Mouse (Mus musculus): ENCODE measurements around the gene Gnai3. TPM values are rescaled to one million over a fixed set of nuclear protein-coding genes. Genes with fewer than 3 reads are reported as not detected.

Gene Gnai3
- polyA plus RNA-seq, 1 experiment from 2014 or later = 115 TPM

DNA sequence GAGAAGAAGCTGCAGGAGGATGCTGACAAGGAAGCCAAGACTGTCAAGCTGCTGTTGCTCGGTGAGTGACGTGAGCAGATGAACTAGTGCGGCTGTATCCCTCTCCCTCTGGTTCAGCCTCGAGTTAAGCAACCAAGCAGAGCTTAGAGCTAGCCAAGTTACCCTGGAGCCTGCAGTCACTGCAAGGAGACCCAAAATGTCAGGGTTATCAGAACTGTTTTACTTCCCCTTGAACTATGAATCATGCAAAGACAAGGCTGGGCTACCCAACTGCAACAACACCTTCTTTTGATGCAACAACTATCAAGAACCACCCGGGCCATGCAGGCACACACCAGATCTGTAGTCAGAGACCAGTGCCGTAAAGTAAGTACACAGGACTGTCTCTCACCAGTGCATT, 52.6 kb downstream of the Gnai3 start:
- no peaks in the 10 kb centered on the region for H3K4me1 ChIP-seq (ENCODE audit: control insufficient read depth, insufficient read depth, low read length)
- no peak overlapping the region for H3K27ac ChIP-seq (ENCODE audit: low read length)
- no peak overlapping the region for H3K4me3 ChIP-seq (ENCODE audit: low read depth, low read length)
- no peak overlapping the region for H3K4me2 ChIP-seq (ENCODE audit: low read length)
- WGBS = 54% methylated on average over 6 of the region's 6 CpGs
- ATAC-seq = no peak
- H3K36me3 ChIP-seq (ENCODE audit: control insufficient read depth, insufficient read depth, low read length) = no peaks in the 10 kb centered on the region
- no peak overlapping the region for H3K9ac ChIP-seq (ENCODE audit: low read depth, low read length)
- no peaks in the 10 kb centered on the region for H3K27me3 ChIP-seq (ENCODE audit: control insufficient read depth, insufficient read depth, low read depth, low read length)
- H3K9me3 ChIP-seq (replicated peaks; ENCODE audit: control insufficient read depth, low read length, poor library complexity, severe bottlenecking) = no peaks in the 10 kb centered on the region

DNA sequence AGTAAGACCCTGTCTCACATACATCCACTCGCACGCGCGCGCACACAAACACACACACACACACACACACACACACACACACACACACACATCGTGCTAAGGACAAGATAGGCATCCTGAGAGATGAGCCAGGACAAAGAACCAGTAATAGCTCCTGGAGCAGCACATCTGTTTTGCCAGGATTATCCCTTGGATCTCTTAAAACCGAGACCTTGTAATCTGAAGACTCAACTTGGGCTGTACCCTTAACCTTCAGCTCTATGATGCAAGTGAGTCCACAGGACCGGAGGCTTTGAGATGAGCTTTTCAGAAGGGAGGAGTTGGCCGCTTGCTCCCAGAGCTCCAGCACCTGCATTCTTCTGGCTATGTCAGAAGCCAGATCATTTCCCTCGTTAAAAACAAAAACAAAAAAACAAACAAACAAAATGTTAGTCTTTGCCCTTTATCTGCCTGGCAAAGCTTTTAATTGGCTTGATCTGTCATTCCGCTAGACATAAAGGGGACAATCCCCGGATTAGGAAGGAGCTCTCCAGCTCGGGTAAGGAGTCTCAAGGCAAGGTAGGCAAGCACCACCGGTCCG, 53.3 kb downstream of the Gnai3 start, which contains the start of gene Gnat2:
Gnat2 (plus strand) TSS at position 254 of the 580 bp plus-strand sequence.
- no peak within 1 kb of the TSS for H3K4me3 ChIP-seq (ENCODE audit: low read depth, low read length)
- H3K4me2 ChIP-seq (ENCODE audit: low read length) = no peak within 1 kb of the TSS
- H3K36me3 ChIP-seq (ENCODE audit: control insufficient read depth, insufficient read depth, low read length) = no peaks in the 10 kb centered on the region
- no peak within 1 kb of the TSS for H3K27ac ChIP-seq (ENCODE audit: low read length)
- H3K9ac ChIP-seq (ENCODE audit: low read depth, low read length) = no peak within 1 kb of the TSS
- H3K27me3 ChIP-seq (ENCODE audit: control insufficient read depth, insufficient read depth, low read depth, low read length) = no peaks in the 10 kb centered on the region
- 53% methylated on average over 15 of the region's 15 CpGs for WGBS
- no peaks in the 10 kb centered on the region for H3K4me1 ChIP-seq (ENCODE audit: control insufficient read depth, insufficient read depth, low read length)
- ATAC-seq = no peak
- H3K9me3 ChIP-seq (replicated peaks; ENCODE audit: control insufficient read depth, low read length, poor library complexity, severe bottlenecking) = no peaks in the 10 kb centered on the region

DNA sequence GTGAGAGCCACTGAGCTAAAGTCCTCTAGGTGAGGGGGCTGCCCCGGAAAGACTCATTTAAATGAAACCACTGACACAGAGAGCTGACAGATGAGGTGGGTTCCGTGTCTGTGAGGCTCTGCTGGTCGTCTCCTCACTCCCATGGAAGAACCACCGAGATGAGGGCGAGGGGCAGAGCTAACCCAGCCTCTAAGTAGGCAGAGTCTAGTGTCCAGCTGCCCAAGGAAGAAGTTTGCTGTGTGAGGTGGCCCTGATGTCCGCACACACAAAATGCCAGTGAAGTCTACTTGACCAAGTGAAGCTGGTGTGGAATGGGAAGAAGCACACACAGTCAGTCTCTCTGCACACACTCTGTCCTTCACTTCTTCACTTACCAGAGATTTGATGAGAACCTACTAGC, 53.9 kb downstream of the Gnai3 start:
- Histone ChIP-seq H3K4me1 (ENCODE audit: control insufficient read depth, insufficient read depth, low read length) (no peaks in the 10 kb centered on the region), H3K4me2 (ENCODE audit: low read length) (no peak overlapping the region), H3K36me3 (ENCODE audit: control insufficient read depth, insufficient read depth, low read length) (no peaks in the 10 kb centered on the region), H3K9ac (ENCODE audit: low read depth, low read length) (no peak overlapping the region), H3K9me3 (replicated peaks; ENCODE audit: control insufficient read depth, low read length, poor library complexity, severe bottlenecking) (no peaks in the 10 kb centered on the region), H3K27me3 (ENCODE audit: control insufficient read depth, insufficient read depth, low read depth, low read length) (no peaks in the 10 kb centered on the region), H3K4me3 (ENCODE audit: low read depth, low read length) (no peak overlapping the region), H3K27ac (ENCODE audit: low read length) (no peak overlapping the region)
- 75% methylated on average over 6 of the region's 6 CpGs for WGBS
- no peak for ATAC-seq

DNA sequence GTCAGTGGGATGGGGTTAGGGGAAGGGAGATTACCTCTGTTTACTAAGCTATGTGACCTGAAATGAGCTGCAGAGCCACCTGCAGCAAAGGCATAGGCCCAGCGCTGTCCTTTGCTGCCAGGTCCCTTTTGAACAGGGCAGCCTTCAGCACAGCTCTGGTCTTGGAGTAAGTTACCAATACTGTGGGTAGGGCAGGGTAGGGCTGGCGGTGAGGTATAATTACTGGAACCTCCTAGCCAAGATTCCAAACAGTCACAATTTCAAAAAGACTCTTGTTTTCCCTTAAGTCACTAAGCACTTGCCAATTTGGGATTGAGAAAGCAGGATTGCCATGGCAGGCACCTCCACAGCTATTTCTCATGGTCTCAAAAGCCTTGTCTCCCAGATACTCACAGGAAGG, 55.4 kb downstream of the Gnai3 start:
- no peak overlapping the region for H3K4me3 ChIP-seq (ENCODE audit: low read depth, low read length)
- WGBS = 82% methylated on average over 2 of the region's 2 CpGs
- no peaks in the 10 kb centered on the region for H3K9me3 ChIP-seq (replicated peaks; ENCODE audit: control insufficient read depth, low read length, poor library complexity, severe bottlenecking)

DNA sequence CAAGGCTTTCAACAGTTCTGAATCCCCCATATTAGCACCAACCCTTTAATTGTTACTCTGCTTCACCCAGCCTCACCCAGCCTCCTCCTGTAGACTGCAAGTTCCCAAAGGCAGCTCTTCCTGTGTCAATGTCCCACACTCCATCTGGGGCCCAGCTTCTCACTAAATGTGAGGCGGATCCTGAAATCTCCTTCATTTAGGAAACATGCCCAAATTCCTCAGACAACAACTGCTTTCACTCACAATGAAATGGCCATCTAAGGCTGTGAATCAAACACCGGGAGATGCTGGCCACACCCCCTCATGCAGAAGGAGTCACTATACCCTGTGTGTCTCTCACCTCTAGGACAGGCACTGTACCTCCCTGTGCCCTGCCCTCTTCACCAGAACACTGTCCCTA, 56.0 kb downstream of the Gnai3 start:
- Histone ChIP-seq H3K27ac (ENCODE audit: low read length) (no peak overlapping the region), H3K9ac (ENCODE audit: low read depth, low read length) (no peak overlapping the region), H3K36me3 (ENCODE audit: control insufficient read depth, insufficient read depth, low read length) (no peaks in the 10 kb centered on the region), H3K9me3 (replicated peaks; ENCODE audit: control insufficient read depth, low read length, poor library complexity, severe bottlenecking) (no peaks in the 10 kb centered on the region), H3K27me3 (ENCODE audit: control insufficient read depth, insufficient read depth, low read depth, low read length) (no peaks in the 10 kb centered on the region), H3K4me2 (ENCODE audit: low read length) (no peak overlapping the region), H3K4me1 (ENCODE audit: control insufficient read depth, insufficient read depth, low read length) (peaks cover 4% of the 10 kb centered on the region; the same call in 1 of the 2 replicates), H3K4me3 (ENCODE audit: low read depth, low read length) (no peak overlapping the region)
- no peak for ATAC-seq
- 48% methylated on average over 2 of the region's 2 CpGs for WGBS

More for the DNA sequence above, 55.4 kb downstream of the Gnai3 start:
- Histone ChIP-seq H3K4me1 (ENCODE audit: control insufficient read depth, insufficient read depth, low read length) (peaks cover 2% of the 10 kb centered on the region; the same call in 1 of the 2 replicates), H3K27ac (ENCODE audit: low read length) (no peak overlapping the region), H3K9ac (ENCODE audit: low read depth, low read length) (no peak overlapping the region), H3K27me3 (ENCODE audit: control insufficient read depth, insufficient read depth, low read depth, low read length) (no peaks in the 10 kb centered on the region), H3K36me3 (ENCODE audit: control insufficient read depth, insufficient read depth, low read length) (no peaks in the 10 kb centered on the region), H3K4me2 (ENCODE audit: low read length) (no peak overlapping the region)
- ATAC-seq = no peak

DNA sequence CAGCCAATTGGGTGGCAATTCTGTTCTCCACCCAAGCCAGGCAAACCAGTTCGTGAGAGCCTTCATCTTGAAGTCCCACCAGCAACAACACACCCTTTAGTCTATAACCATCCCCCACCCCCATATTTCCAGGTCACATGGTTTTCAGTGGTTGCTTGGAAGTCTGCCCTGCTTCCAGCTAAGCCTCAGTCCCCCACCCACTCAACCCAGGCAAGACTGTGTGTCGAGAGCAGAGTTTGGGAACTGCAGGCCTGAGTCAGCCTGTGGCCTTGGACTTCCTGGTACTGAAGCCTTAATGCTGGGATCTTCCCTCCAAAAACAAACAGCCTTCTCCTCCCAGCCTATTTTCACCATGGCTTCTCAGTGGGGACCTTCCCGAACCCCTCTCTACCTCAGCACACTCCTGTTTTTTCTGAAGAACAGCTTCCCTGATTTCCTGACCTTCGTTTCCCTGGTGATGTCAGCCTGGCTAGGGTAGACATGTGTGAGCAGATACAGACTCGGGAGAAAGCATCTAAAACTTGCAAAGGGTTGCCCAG, 57.0 kb downstream of the Gnai3 start:
- Histone ChIP-seq H3K36me3 (ENCODE audit: control insufficient read depth, insufficient read depth, low read length) (no peaks in the 10 kb centered on the region), H3K9me3 (replicated peaks; ENCODE audit: control insufficient read depth, low read length, poor library complexity, severe bottlenecking) (no peaks in the 10 kb centered on the region), H3K4me2 (ENCODE audit: low read length) (no peak overlapping the region), H3K27ac (ENCODE audit: low read length) (no peak overlapping the region), H3K9ac (ENCODE audit: low read depth, low read length) (no peak overlapping the region), H3K4me1 (ENCODE audit: control insufficient read depth, insufficient read depth, low read length) (peaks cover 12% of the 10 kb centered on the region), H3K27me3 (ENCODE audit: control insufficient read depth, insufficient read depth, low read depth, low read length) (no peaks in the 10 kb centered on the region), H3K4me3 (ENCODE audit: low read depth, low read length) (no peak overlapping the region)
- no peak for ATAC-seq
- WGBS = 43% methylated on average over 5 of the region's 5 CpGs

DNA sequence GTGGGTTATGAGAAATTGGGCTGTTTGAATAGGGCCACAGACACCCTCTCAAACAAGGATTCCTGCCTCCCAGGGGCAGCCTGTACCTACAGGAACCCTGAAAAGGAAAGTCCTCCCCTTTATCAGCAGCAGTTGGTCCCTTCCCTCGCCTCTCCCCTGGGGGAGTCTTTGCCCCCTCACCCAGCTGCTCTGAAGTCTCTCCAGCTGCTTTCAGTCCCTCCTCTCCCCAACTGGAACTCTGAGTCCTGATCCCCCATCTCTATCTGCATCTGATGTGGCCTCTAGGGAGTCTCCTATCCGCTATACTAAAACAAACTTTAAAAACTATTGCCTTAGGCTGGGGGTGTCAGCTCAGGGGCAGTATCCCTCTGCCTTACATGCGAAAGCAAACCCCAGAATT, 58.6 kb downstream of the Gnai3 start:
- H3K27me3 ChIP-seq (ENCODE audit: control insufficient read depth, insufficient read depth, low read depth, low read length) = no peaks in the 10 kb centered on the region
- ATAC-seq = no peak
- H3K9ac ChIP-seq (ENCODE audit: low read depth, low read length) = no peak overlapping the region
- no peak overlapping the region for H3K27ac ChIP-seq (ENCODE audit: low read length)
- peaks cover 26% of the 10 kb centered on the region for H3K4me1 ChIP-seq (ENCODE audit: control insufficient read depth, insufficient read depth, low read length)
- H3K36me3 ChIP-seq (ENCODE audit: control insufficient read depth, insufficient read depth, low read length) = no peaks in the 10 kb centered on the region
- H3K4me2 ChIP-seq (ENCODE audit: low read length) = no peak overlapping the region
- H3K9me3 ChIP-seq (replicated peaks; ENCODE audit: control insufficient read depth, low read length, poor library complexity, severe bottlenecking) = no peaks in the 10 kb centered on the region
- WGBS = 90% methylated on average over 3 of the region's 3 CpGs
- H3K4me3 ChIP-seq (ENCODE audit: low read depth, low read length) = no peak overlapping the region

DNA sequence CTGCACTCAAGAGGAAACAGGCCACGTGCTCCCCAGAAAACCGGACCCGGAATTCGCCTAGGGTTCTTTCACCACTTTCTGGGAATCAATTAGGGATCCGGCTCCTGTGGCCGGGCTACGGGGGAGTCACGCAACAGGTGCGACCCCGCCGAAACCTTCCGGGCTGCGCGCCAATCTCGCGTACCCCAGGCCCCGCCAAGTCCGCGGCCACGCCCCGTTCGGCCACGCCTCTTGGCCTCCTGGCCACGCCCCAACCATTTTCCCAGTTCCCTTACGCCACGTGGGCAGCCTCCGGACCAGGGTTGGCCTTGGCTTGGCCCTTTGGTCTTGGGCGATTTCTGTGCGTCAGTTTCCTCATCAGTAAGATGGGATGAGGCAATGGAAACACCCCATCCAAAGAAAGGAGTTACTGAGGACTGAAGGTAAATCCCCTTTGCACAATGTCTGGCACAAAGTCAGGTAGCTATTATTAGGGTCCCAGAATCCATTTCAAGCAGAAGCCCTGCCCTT, 59.4 kb downstream of the Gnai3 start, which contains the start of gene Ampd2:
Ampd2 (minus strand) TSS at position 182 of the 510 bp plus-strand sequence.
- Histone ChIP-seq H3K4me1 (ENCODE audit: control insufficient read depth, insufficient read depth, low read length) (peaks cover 31% of the 10 kb centered on the region), H3K36me3 (ENCODE audit: control insufficient read depth, insufficient read depth, low read length) (no peaks in the 10 kb centered on the region), H3K27ac (ENCODE audit: low read length) (peak within 1 kb of the TSS; percentile 75), H3K9ac (ENCODE audit: low read depth, low read length) (peak within 1 kb of the TSS; percentile 76), H3K27me3 (ENCODE audit: control insufficient read depth, insufficient read depth, low read depth, low read length) (no peaks in the 10 kb centered on the region), H3K4me2 (ENCODE audit: low read length) (peak within 1 kb of the TSS; percentile 94), H3K9me3 (replicated peaks; ENCODE audit: control insufficient read depth, low read length, poor library complexity, severe bottlenecking) (no peaks in the 10 kb centered on the region), H3K4me3 (ENCODE audit: low read depth, low read length) (peak within 1 kb of the TSS; percentile 67)
- ATAC-seq = no peak
- under 1% methylated on average over 29 of the region's 29 CpGs for WGBS

DNA sequence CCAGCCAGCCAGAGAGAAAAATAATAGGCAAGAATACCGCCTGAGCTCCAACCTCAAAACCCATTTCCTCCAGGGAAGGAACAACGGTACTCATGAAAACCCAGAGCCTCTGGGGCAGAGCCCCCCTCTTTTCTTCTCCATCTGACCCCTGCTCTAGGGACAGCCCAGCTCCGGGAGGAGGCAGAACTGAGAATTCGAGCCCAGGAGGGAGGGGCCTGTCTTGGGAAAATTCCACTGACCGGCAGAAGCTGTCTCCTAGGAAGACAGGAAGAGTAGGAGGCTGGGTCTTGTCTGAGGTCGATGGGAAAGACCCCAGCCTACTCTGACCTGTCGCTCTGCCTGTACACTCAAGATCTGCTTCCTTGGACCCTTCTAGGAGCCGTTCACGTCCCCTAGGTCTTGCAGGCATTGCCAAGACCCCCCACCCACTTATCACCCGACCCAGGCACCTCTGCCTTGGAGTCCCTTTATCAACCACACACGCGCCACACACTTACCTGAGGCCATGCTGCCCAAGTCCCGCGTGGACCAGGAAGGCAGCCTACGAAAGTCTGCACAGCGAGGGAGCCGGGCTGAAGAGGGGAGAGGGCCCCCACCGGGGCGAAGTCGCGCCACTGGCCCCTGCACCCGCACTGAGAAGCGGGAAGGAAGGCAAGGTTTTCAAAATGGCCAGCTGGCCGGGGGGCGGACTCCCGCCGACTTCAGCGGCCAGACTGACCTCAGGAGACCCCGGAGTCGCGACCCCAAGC, 60.1 kb downstream of the Gnai3 start:
- Histone ChIP-seq H3K4me1 (ENCODE audit: control insufficient read depth, insufficient read depth, low read length) (peaks cover 31% of the 10 kb centered on the region), H3K27me3 (ENCODE audit: control insufficient read depth, insufficient read depth, low read depth, low read length) (no peaks in the 10 kb centered on the region), H3K4me3 (ENCODE audit: low read depth, low read length) (peak overlapping the region; percentile 67), H3K27ac (ENCODE audit: low read length) (peak overlapping the region; percentile 75), H3K9ac (ENCODE audit: low read depth, low read length) (peak overlapping the region; percentile 76), H3K4me2 (ENCODE audit: low read length) (peak overlapping the region; percentile 94), H3K9me3 (replicated peaks; ENCODE audit: control insufficient read depth, low read length, poor library complexity, severe bottlenecking) (no peaks in the 10 kb centered on the region), H3K36me3 (ENCODE audit: control insufficient read depth, insufficient read depth, low read length) (no peaks in the 10 kb centered on the region)
- WGBS = 0% methylated on average over 31 of the region's 31 CpGs
- ATAC-seq = peak; percentile 53

Measured in midbrain, embryonic 16.5 days (tissue).